Mouse (Mus musculus): ENCODE measurements around the gene Mboat1.
A peak's percentile ranks its signal among the peaks of the same experiment; 100 is the strongest.

Gene Mboat1

GRCm38 (mm10) chr13:30186456-30186855 is 50.2 kb downstream of the Mboat1 start:
- DNase-seq (ENCODE audit: low spot score): peak; percentile 17

GRCm38 (mm10) chr13:30192031-30192716 is 55.9 kb downstream of the Mboat1 start:
- DNase-seq (ENCODE audit: low spot score): no peak

- no peak for DNase-seq (ENCODE audit: low spot score)
Measured at GRCm38 (mm10) chr13:30193363-30193762, 57.1 kb downstream of the Mboat1 start.

- no peak for DNase-seq (ENCODE audit: low spot score)
Measured at GRCm38 (mm10) chr13:30194834-30195233, 58.5 kb downstream of the Mboat1 start.

- no peak for DNase-seq (ENCODE audit: low spot score)
Measured at GRCm38 (mm10) chr13:30196661-30197060, 60.4 kb downstream of the Mboat1 start.

GRCm38 (mm10) chr13:30198101-30198570 is 61.8 kb downstream of the Mboat1 start:
- no peak for DNase-seq (ENCODE audit: low spot score)

- no peak for DNase-seq (ENCODE audit: low spot score)
Measured at GRCm38 (mm10) chr13:30199821-30200220, 63.5 kb downstream of the Mboat1 start.

GRCm38 (mm10) chr13:30200737-30201136 is 64.4 kb downstream of the Mboat1 start:
- no peak for DNase-seq (ENCODE audit: low spot score)

- DNase-seq (ENCODE audit: low spot score): no peak
Measured at GRCm38 (mm10) chr13:30203018-30203417, 66.7 kb downstream of the Mboat1 start.

- no peak for DNase-seq (ENCODE audit: low spot score)
Measured at GRCm38 (mm10) chr13:30208176-30208575, 71.9 kb downstream of the Mboat1 start.

- DNase-seq (ENCODE audit: low spot score): no peak
Measured at GRCm38 (mm10) chr13:30213276-30213675, 77.0 kb downstream of the Mboat1 start.

- DNase-seq (ENCODE audit: low spot score): no peak
Measured at GRCm38 (mm10) chr13:30217588-30218371, 81.5 kb downstream of the Mboat1 start.

GRCm38 (mm10) chr13:30219597-30219996 is 83.3 kb downstream of the Mboat1 start:
- DNase-seq (ENCODE audit: low spot score): no peak

GRCm38 (mm10) chr13:30221316-30221715 is 85.0 kb downstream of the Mboat1 start:
- DNase-seq (ENCODE audit: low spot score): no peak

GRCm38 (mm10) chr13:30224114-30224513 is 87.8 kb downstream of the Mboat1 start:
- no peak for DNase-seq (ENCODE audit: low spot score)

GRCm38 (mm10) chr13:30224659-30225058 is 88.4 kb downstream of the Mboat1 start:
- no peak for DNase-seq (ENCODE audit: low spot score)

GRCm38 (mm10) chr13:30228762-30229161 is 92.5 kb downstream of the Mboat1 start:
- no peak for DNase-seq (ENCODE audit: low spot score)

- DNase-seq (ENCODE audit: low spot score): no peak
Measured at GRCm38 (mm10) chr13:30229625-30230139, 93.4 kb downstream of the Mboat1 start.

- DNase-seq (ENCODE audit: low spot score): no peak
Measured at GRCm38 (mm10) chr13:30235056-30235750, 98.9 kb downstream of the Mboat1 start.

- DNase-seq (ENCODE audit: low spot score): no peak
Measured at GRCm38 (mm10) chr13:30239396-30239795, 103.1 kb downstream of the Mboat1 start.

- DNase-seq (ENCODE audit: low spot score): no peak
Measured at GRCm38 (mm10) chr13:30245573-30245972, 109.3 kb downstream of the Mboat1 start.

GRCm38 (mm10) chr13:30250341-30250905 is 114.1 kb downstream of the Mboat1 start:
- no peak for DNase-seq (ENCODE audit: low spot score)
